Mouse (Mus musculus) spleen, adult 2 months (tissue): Measurements from ENCODE around the gene 1700011L22Rik. TPM values are rescaled to one million over a fixed set of nuclear protein-coding genes. Genes with fewer than 3 reads are reported as not detected.

Source experiments
- DNase-seq, 2 experiments: peaks; one replicate each; pipeline versions ENCODE4 v3.0.0 to v3.0.0-alpha.2; 2012 to 2021; ENCODE audit warnings: low spot score in 2 of 2, low read depth in 1 of 2
- H3K27ac ChIP-seq: fragments of 200-500 bp; 2 replicates; pipeline ENCODE4 v1.5.1; 2012; ENCODE audit warnings: low read length, inconsistent platforms; ENCODE audit not compliant: insufficient read depth
- H3K27me3 ChIP-seq: fragments of 200-500 bp; 2 replicates; pipeline ENCODE4 v1.6.1; 2012; ENCODE audit warnings: mild to moderate bottlenecking, moderate library complexity, low read length, inconsistent platforms; ENCODE audit not compliant: control insufficient read depth, insufficient read depth
- H3K36me3 ChIP-seq: fragments of 200-500 bp; 2 replicates; pipeline ENCODE4 v1.6.1; 2012; ENCODE audit warnings: mild to moderate bottlenecking, low read length, inconsistent platforms; ENCODE audit not compliant: control insufficient read depth, insufficient read depth
- H3K4me1 ChIP-seq: fragments of 200-500 bp; 2 replicates; pipeline ENCODE4 v1.6.1; 2011; ENCODE audit warnings: inconsistent platforms; ENCODE audit not compliant: control insufficient read depth, insufficient read depth, insufficient read length
- H3K4me3 ChIP-seq: fragments of 200-500 bp; 2 replicates; pipeline ENCODE4 v1.5.1; 2011; ENCODE audit warnings: mild to moderate bottlenecking, inconsistent platforms; ENCODE audit not compliant: insufficient read depth, insufficient read length; ENCODE audit errors: extremely low read depth
- CTCF ChIP-seq: fragments of 200-500 bp; IDR thresholded peaks from 2 replicates; pipeline ENCODE4 v1.5.1; 2011; ENCODE audit warnings: mild to moderate bottlenecking, inconsistent platforms; ENCODE audit not compliant: insufficient read depth, insufficient read length, insufficient replicate concordance; ENCODE audit errors: extremely low read depth
- POLR2A ChIP-seq: fragments of 200-500 bp; IDR thresholded peaks from 2 replicates; pipeline ENCODE4 v1.6.1; 2011; ENCODE audit warnings: low read depth, low read length, inconsistent platforms
- WGBS: fragments of 180-500 bp; shearing (Covaris S2); methylation state at CpG from one replicate; pipeline ENCODE4 v1.1.7; 2018; 5-methylcytosine and 5-hydroxymethylcytosine counted together
- polyA plus RNA-seq: library from polyadenylated mRNA; depleted of rRNA; stranded (reverse); fragments of >200 nt; gene quantifications from 2 replicates; pipeline ENCODE4 v1.2.3, GENCODE M21; 2012

Gene 1700011L22Rik
- polyA plus RNA-seq, 1 experiment, result not detected

GRCm38 (mm10) chr8:79239996-79240395 lies 8.4 kb downstream of the 1700011L22Rik start:
- no peaks in the 10 kb centered on the region for H3K27me3 ChIP-seq
- H3K4me1 ChIP-seq, result peaks cover 3% of the 10 kb centered on the region; the same call in 1 of the 2 replicates
- TF ChIP-seq POLR2A (no peak), CTCF (no peak)
- no peak overlapping the region for H3K4me3 ChIP-seq
- H3K27ac ChIP-seq, result no peak overlapping the region
- WGBS, result 84% methylated on average over 7 of the region's 7 CpGs
- no peak for DNase-seq
- H3K36me3 ChIP-seq, result no peaks in the 10 kb centered on the region

DNA sequence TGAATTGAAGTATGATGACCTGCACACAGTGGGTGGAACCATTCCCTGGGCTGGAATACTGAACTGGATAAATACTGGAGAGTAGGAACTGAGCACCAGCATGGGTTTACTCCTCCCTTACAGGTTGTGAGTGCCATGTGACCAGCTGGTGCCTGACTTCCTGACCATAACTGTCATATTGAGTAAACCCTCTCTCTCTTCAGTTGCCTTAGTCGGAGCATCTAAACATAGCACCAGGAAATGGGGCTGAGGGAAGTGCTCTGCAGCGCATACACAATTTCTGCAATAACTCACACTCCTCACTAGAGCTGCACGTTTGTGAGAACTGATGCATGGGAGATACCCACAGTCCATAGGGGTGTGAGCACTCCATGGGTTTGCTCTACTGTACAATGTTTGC lies 9.1 kb downstream of the 1700011L22Rik start:
- H3K27me3 ChIP-seq, result no peaks in the 10 kb centered on the region
- H3K27ac ChIP-seq, result no peak overlapping the region
- WGBS, result 14% methylated on average over 3 of the region's 3 CpGs
- H3K36me3 ChIP-seq, result no peaks in the 10 kb centered on the region
- H3K4me3 ChIP-seq, result no peak overlapping the region
- DNase-seq, result no peak
- TF ChIP-seq POLR2A (no peak), CTCF (no peak)
- H3K4me1 ChIP-seq, result peaks cover 3% of the 10 kb centered on the region; the same call in 1 of the 2 replicates

DNA sequence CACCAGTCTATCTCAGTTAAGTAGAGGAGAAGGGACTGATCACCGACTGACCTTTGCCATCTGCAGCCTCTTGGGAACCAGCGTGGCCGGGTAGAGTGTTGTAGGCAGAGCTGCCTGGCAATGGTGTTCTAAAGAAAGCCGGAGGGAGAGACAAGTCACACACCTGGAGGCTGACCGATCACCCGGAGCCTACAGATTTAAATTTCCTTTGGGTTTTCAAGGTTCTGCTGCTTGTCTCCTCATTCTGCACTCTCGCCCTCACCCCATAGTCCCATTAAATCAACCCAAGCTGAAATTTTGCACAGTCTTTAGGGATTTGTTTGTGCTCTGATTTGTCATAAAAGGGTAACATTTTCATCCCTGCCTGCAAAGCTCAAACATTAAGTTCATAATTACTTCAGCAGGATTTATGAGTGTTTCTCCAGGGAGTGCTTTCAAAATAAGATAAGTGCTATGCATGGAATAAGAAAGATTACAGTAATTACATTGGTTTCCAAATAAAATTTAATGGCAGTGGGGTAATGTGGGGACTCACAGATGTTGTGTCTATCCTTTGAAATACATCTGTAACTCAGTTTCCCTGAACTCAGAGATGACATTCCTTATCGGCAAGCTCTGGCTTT lies 19.0 kb downstream of the 1700011L22Rik start:
- TF ChIP-seq POLR2A (no peak), CTCF (no peak)
- H3K27ac ChIP-seq, result no peak overlapping the region
- H3K27me3 ChIP-seq, result no peaks in the 10 kb centered on the region
- no peaks in the 10 kb centered on the region for H3K36me3 ChIP-seq
- no peaks in the 10 kb centered on the region for H3K4me1 ChIP-seq
- WGBS, result 94% methylated on average over 8 of the region's 8 CpGs
- DNase-seq, result no peak
- no peak overlapping the region for H3K4me3 ChIP-seq

DNA sequence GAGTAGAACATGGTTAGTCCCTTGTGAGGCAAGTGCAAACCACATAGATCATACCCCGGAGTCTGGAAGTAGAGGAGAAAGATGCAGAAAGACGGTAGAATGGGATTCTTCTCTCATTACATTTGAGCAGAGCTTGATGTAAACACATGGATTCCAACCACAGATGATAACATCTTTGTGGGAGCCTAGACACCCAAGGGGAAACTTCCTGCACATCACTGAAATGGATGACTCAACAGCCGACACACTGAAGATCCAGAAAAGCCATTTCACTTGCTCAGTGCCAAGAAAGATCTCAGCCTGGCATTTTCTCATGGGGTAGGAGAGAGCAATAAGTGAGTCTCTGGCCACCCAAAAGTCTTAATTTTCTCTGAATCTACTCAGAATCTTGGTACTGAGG lies 20.5 kb downstream of the 1700011L22Rik start:
- 86% methylated on average over 3 of the region's 3 CpGs for WGBS
- DNase-seq, result no peak
- H3K27ac ChIP-seq, result no peak overlapping the region
- no peak for TF ChIP-seq POLR2A
- no peak for TF ChIP-seq CTCF
- H3K4me3 ChIP-seq, result no peak overlapping the region
- H3K27me3 ChIP-seq, result no peaks in the 10 kb centered on the region
- H3K4me1 ChIP-seq, result no peaks in the 10 kb centered on the region
- H3K36me3 ChIP-seq, result no peaks in the 10 kb centered on the region

DNA sequence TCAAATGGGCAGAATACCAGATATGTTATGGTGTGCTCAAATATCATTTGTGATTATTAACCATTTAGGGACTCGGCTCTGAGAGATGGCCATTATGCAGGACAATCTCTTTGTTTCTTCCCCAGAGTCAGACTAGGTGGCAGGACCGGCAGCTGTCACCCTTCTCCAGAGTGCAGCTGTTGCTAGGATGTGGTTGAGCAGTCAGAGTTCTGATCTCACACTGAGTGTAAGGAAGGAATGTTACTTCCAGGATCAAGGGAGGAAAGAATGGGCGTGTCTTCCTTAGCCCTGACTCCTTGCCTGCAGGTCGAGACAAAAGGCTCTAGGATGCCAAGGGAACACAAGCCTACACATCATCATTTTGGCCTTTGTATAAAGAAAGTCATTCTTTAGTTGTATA lies 21.2 kb downstream of the 1700011L22Rik start:
- 73% methylated on average over 4 of the region's 4 CpGs for WGBS

GRCm38 (mm10) chr8:79226046-79226445 lies 22.3 kb downstream of the 1700011L22Rik start:
- 34% methylated on average over 3 of the region's 3 CpGs for WGBS
- H3K4me3 ChIP-seq, result no peak overlapping the region
- H3K27me3 ChIP-seq, result no peaks in the 10 kb centered on the region
- no peaks in the 10 kb centered on the region for H3K36me3 ChIP-seq
- no peak overlapping the region for H3K27ac ChIP-seq
- TF ChIP-seq POLR2A (no peak), CTCF (no peak)
- no peaks in the 10 kb centered on the region for H3K4me1 ChIP-seq
- no peak for DNase-seq

More for the DNA sequence above, 21.2 kb downstream of the 1700011L22Rik start:
- no peak overlapping the region for H3K27ac ChIP-seq
- TF ChIP-seq CTCF (no peak), POLR2A (no peak)
- no peaks in the 10 kb centered on the region for H3K36me3 ChIP-seq
- H3K27me3 ChIP-seq, result no peaks in the 10 kb centered on the region
- no peak for DNase-seq
- no peaks in the 10 kb centered on the region for H3K4me1 ChIP-seq
- H3K4me3 ChIP-seq, result no peak overlapping the region

- WGBS, result 7% methylated on average over 7 of the region's 7 CpGs
- TF ChIP-seq POLR2A (no peak), CTCF (no peak)
Observed at GRCm38 (mm10) chr8:79225586-79225985, 22.8 kb downstream of the 1700011L22Rik start.

More at GRCm38 (mm10) chr8:79225586-79225985, 22.8 kb downstream of the 1700011L22Rik start:
- Histone ChIP-seq H3K4me1 (no peaks in the 10 kb centered on the region), H3K36me3 (no peaks in the 10 kb centered on the region), H3K27me3 (no peaks in the 10 kb centered on the region), H3K4me3 (no peak overlapping the region), H3K27ac (no peak overlapping the region)
- DNase-seq, result peak in 1 of 2 experiments; percentile 13
